Mouse (Mus musculus): ENCODE data around the gene Sox5. TPM values are rescaled to one million over a fixed set of nuclear protein-coding genes. Genes with fewer than 3 reads are reported as not detected.

The Sox5 gene
- total and polyA plus RNA-seq, 3 experiments: 1.7 to 3.4 (median 2.4) TPM

DNA sequence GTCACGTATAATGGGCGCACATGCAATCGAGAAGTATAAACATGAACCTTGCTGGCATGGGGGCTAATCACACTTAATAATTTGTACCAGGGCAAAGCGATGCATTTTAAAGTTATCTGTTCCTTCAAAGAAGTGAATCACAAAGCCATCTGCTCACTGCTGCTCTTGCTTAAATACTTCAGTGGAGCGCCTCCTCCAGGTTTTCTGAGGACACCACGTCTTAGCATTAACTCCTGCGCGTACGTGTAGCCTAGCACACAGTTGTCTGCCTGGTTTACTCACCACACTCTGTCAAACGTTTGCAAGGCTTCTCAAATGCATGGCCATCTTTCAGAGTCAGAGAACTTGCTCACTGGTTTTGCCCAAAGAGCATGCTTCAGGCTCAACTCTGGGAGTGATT, 35.3 kb downstream of the Sox5 start:
- TF ChIP-seq POLR2A (IDR thresholded peaks at IDR 0.05; ENCODE audit: insufficient read depth, low read depth, low read length): no peak
- no peak for TF ChIP-seq EP300 (IDR thresholded peaks at IDR 0.05; ENCODE audit: insufficient read depth, low read depth, low read length)
- Histone ChIP-seq H3K27ac (no peak overlapping the region), H3K4me3 (no peak overlapping the region), H3K79me2 (replicated peaks; ENCODE audit: control insufficient read depth, insufficient read depth, low read length) (no peaks in the 10 kb centered on the region), H3K4me1 (ENCODE audit: control insufficient read depth, insufficient read depth, low read length) (peaks cover under 1% of the 10 kb centered on the region; the same call in 1 of the 2 replicates), H3K9ac (ENCODE audit: low read depth, low read length) (no peak overlapping the region), H3K27me3 (ENCODE audit: control insufficient read depth, insufficient read depth, low read length) (no peaks in the 10 kb centered on the region), H3K36me3 (ENCODE audit: control insufficient read depth, insufficient read depth, low read length) (no peaks in the 10 kb centered on the region)
- intact Hi-C loops (cut with DNase I): no loop called here
- WGBS: 89% methylated on average over 10 of the region's 10 CpGs
- DNase-seq: no peak

DNA sequence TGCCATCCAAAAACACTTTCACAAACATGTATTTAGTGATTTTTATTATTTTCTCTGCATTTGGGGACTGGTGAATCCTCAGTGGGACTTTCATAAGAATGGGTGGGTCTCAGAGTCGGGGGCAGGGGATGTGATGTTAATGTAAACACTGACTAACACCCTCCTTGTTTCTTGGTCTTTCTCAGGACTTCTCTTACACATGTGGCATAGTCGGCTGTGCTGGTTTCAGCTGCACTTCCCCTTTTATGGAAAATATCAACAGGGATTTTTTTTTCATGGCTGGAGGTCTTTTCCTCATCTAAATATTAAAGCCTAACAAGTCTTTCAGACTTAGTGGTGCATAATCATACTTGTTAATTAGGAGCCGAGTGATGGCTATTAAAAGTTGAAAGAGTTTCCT, 39.2 kb downstream of the Sox5 start:
- intact Hi-C loops (cut with DNase I): no loop called here
- H3K4me3 ChIP-seq: no peak overlapping the region
- 50% methylated on average over 3 of the region's 3 CpGs for WGBS
- no peak overlapping the region for H3K9ac ChIP-seq (ENCODE audit: low read depth, low read length)
- no peaks in the 10 kb centered on the region for H3K79me2 ChIP-seq (replicated peaks; ENCODE audit: control insufficient read depth, insufficient read depth, low read length)
- no peaks in the 10 kb centered on the region for H3K36me3 ChIP-seq (ENCODE audit: control insufficient read depth, insufficient read depth, low read length)
- TF ChIP-seq POLR2A (IDR thresholded peaks at IDR 0.05; ENCODE audit: insufficient read depth, low read depth, low read length) (no peak), CTCF (IDR thresholded peaks at IDR 0.05) (no peak), EP300 (IDR thresholded peaks at IDR 0.05; ENCODE audit: insufficient read depth, low read depth, low read length) (no peak)
- H3K4me1 ChIP-seq (ENCODE audit: control insufficient read depth, insufficient read depth, low read length): peaks cover 3% of the 10 kb centered on the region; the same call in 1 of the 2 replicates
- H3K27me3 ChIP-seq (ENCODE audit: control insufficient read depth, insufficient read depth, low read length): no peaks in the 10 kb centered on the region
- no peak for DNase-seq
- H3K27ac ChIP-seq: no peak overlapping the region

DNA sequence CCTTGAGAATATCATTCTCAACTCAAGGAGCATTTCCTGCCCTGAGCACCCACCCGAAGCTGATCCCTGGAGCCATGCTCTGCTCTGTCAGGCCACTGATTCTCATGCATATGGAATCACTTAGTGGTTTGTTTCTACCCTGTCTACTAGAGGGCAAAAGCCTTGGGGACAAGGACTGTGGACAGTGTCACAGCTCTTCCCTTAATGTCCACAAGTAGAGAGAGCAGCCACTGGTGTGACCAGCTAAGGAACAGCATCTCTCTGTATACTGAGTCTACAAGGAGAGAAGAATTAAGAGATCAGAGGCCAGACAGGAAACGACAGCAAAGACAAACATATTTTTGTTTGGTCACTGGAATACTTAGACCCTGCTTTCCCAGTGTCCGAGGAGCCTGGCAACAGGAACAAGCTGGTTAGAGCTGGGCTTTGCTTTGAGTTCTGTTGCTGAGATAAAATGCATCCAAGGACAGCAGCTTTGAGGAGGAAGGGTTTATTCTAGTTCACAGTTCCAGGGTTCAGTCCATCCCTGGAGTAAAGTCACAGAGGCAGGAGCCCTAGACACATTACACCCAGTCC, 40.6 kb downstream of the Sox5 start:
- TF ChIP-seq EP300 (IDR thresholded peaks at IDR 0.05; ENCODE audit: insufficient read depth, low read depth, low read length) (no peak), CTCF (IDR thresholded peaks at IDR 0.05) (no peak), POLR2A (IDR thresholded peaks at IDR 0.05; ENCODE audit: insufficient read depth, low read depth, low read length) (no peak)
- Histone ChIP-seq H3K4me1 (ENCODE audit: control insufficient read depth, insufficient read depth, low read length) (peaks cover 3% of the 10 kb centered on the region; the same call in 1 of the 2 replicates), H3K36me3 (ENCODE audit: control insufficient read depth, insufficient read depth, low read length) (no peaks in the 10 kb centered on the region), H3K9ac (ENCODE audit: low read depth, low read length) (no peak overlapping the region), H3K4me3 (no peak overlapping the region), H3K27me3 (ENCODE audit: control insufficient read depth, insufficient read depth, low read length) (no peaks in the 10 kb centered on the region), H3K27ac (no peak overlapping the region), H3K79me2 (replicated peaks; ENCODE audit: control insufficient read depth, insufficient read depth, low read length) (no peaks in the 10 kb centered on the region)
- intact Hi-C loops (cut with DNase I): no loop called here
- WGBS: 34% methylated on average over 3 of the region's 3 CpGs
- no peak for DNase-seq

DNA sequence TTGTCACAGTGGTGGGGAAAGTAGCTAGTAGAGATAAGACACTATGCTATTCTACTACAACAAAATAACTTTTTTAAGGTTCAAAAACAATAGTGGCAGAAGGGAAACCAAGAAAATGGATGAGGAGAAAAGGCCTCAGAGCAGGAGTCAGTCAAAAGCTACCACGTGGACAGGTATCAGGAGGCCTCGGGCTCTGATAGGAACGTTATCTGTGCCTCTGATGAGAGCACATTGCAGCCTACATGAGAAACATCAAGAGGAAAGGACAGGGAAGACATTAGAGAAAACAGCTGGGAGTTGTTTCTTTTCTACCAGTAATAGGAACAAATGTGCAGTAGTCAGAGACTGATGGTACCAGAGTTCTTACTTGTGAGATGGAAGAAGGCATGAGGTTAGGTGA, 41.4 kb downstream of the Sox5 start:
- intact Hi-C loops (cut with DNase I): no loop called here
- TF ChIP-seq CTCF (IDR thresholded peaks at IDR 0.05): no peak
- no peak for TF ChIP-seq EP300 (IDR thresholded peaks at IDR 0.05; ENCODE audit: insufficient read depth, low read depth, low read length)
- no peak for TF ChIP-seq POLR2A (IDR thresholded peaks at IDR 0.05; ENCODE audit: insufficient read depth, low read depth, low read length)
- 75% methylated on average over 3 of the region's 3 CpGs for WGBS
- no peak overlapping the region for H3K9ac ChIP-seq (ENCODE audit: low read depth, low read length)
- H3K4me1 ChIP-seq (ENCODE audit: control insufficient read depth, insufficient read depth, low read length): peaks cover 3% of the 10 kb centered on the region; the same call in 1 of the 2 replicates
- H3K27ac ChIP-seq: no peak overlapping the region
- no peaks in the 10 kb centered on the region for H3K27me3 ChIP-seq (ENCODE audit: control insufficient read depth, insufficient read depth, low read length)
- no peak for DNase-seq
- no peaks in the 10 kb centered on the region for H3K79me2 ChIP-seq (replicated peaks; ENCODE audit: control insufficient read depth, insufficient read depth, low read length)
- no peak overlapping the region for H3K4me3 ChIP-seq
- H3K36me3 ChIP-seq (ENCODE audit: control insufficient read depth, insufficient read depth, low read length): no peaks in the 10 kb centered on the region

DNA sequence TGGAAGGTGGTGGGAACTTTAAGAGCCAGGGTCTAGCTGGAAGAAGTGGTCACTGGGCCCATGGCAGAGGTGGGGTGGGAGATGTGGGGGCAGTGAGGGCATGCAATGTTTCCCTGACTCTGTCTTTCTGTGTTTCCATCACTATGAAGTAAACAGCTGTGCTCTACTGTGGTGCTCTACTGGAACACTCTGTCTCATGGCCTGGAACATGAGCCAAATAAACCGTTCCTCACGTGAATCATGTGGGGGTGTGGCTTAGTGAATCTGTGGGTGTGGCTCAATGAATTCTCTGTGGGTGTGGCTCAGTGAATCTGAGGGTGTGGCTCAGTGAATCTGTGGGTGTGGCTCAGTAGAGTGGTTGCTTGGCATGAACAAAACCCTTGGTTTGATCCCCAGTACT, 42.0 kb downstream of the Sox5 start:
- H3K79me2 ChIP-seq (replicated peaks; ENCODE audit: control insufficient read depth, insufficient read depth, low read length): no peaks in the 10 kb centered on the region
- H3K27ac ChIP-seq: no peak overlapping the region
- H3K27me3 ChIP-seq (ENCODE audit: control insufficient read depth, insufficient read depth, low read length): no peaks in the 10 kb centered on the region
- intact Hi-C loops (cut with DNase I): no loop called here
- H3K4me1 ChIP-seq (ENCODE audit: control insufficient read depth, insufficient read depth, low read length): peaks cover 3% of the 10 kb centered on the region; the same call in 1 of the 2 replicates
- H3K36me3 ChIP-seq (ENCODE audit: control insufficient read depth, insufficient read depth, low read length): no peaks in the 10 kb centered on the region
- H3K9ac ChIP-seq (ENCODE audit: low read depth, low read length): no peak overlapping the region
- 57% methylated on average over 2 of the region's 2 CpGs for WGBS
- TF ChIP-seq POLR2A (IDR thresholded peaks at IDR 0.05; ENCODE audit: insufficient read depth, low read depth, low read length) (no peak), CTCF (IDR thresholded peaks at IDR 0.05) (no peak)
- H3K4me3 ChIP-seq: no peak overlapping the region
- DNase-seq: peak in 1 of 2 experiments; percentile 15

DNA sequence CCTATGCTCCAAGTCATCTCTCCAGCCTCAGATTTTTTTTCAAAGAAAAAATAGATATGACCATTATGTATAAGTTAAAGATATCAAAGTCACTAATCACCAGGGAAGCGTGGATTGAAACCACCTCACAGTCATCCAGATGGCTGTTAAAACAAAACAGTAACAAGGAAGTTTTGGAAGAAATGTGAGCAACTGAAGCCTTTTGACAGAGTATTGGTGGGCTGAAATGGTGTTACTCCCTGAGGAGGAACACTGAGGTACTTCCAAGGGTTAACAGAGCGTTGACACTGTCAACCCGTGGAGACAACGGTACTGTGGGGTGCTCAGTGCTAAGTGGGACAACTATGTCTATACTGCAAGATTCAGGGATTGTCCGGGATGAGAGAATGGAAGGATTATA, 44.0 kb downstream of the Sox5 start:
- no peak for DNase-seq
- no peak overlapping the region for H3K9ac ChIP-seq (ENCODE audit: low read depth, low read length)
- intact Hi-C loops (cut with DNase I): no loop called here
- H3K27ac ChIP-seq: no peak overlapping the region
- H3K27me3 ChIP-seq (ENCODE audit: control insufficient read depth, insufficient read depth, low read length): no peaks in the 10 kb centered on the region
- no peak overlapping the region for H3K4me3 ChIP-seq
- peaks cover 3% of the 10 kb centered on the region; the same call in 1 of the 2 replicates for H3K4me1 ChIP-seq (ENCODE audit: control insufficient read depth, insufficient read depth, low read length)
- WGBS: 86% methylated on average over 5 of the region's 5 CpGs
- H3K36me3 ChIP-seq (ENCODE audit: control insufficient read depth, insufficient read depth, low read length): no peaks in the 10 kb centered on the region
- H3K79me2 ChIP-seq (replicated peaks; ENCODE audit: control insufficient read depth, insufficient read depth, low read length): no peaks in the 10 kb centered on the region
- no peak for TF ChIP-seq CTCF (IDR thresholded peaks at IDR 0.05)
- no peak for TF ChIP-seq EP300 (IDR thresholded peaks at IDR 0.05; ENCODE audit: insufficient read depth, low read depth, low read length)
- TF ChIP-seq POLR2A (IDR thresholded peaks at IDR 0.05; ENCODE audit: insufficient read depth, low read depth, low read length): no peak

All from heart, adult 2 months (tissue).